Mouse (Mus musculus): ENCODE data around the gene Nit2.

- TF ChIP-seq CTCF (IDR thresholded peaks at IDR 0.05; ENCODE audit: borderline replicate concordance, control insufficient read depth, extremely low read depth, insufficient read depth, low read length, poor library complexity) (no peak), POLR2A (IDR thresholded peaks at IDR 0.05; ENCODE audit: control insufficient read depth, extremely low read depth, insufficient read depth, low read length, poor library complexity) (no peak)
Observed at GRCm38 (mm10) chr16:57177664-57178063, 10.5 kb upstream of the Nit2 start.
